Mouse (Mus musculus) hindbrain, embryonic 12.5 days (tissue): ENCODE measurements around the gene Ggcx. TPM values are rescaled to one million over a fixed set of nuclear protein-coding genes. Genes with fewer than 3 reads are reported as not detected.

ENCODE experiments used
- ATAC-seq: fragments of 200-750 bp; cut with Nextera tagmentation; 2 replicates; pipeline ENCODE4 v1.8.0; 2017; ENCODE audit warnings: moderate TSS enrichment; ENCODE audit not compliant: low FRiP score
- H3K27ac ChIP-seq: fragments of 300-500 bp; sonication (generic); 2 replicates; pipeline ENCODE4 v1.5.1; 2016; ENCODE audit warnings: mild to moderate bottlenecking
- H3K27me3 ChIP-seq: fragments of 300-500 bp; sonication (generic); 2 replicates; pipeline ENCODE4 v1.6.1; 2016; ENCODE audit warnings: mild to moderate bottlenecking
- H3K36me3 ChIP-seq: fragments of 300-500 bp; sonication (generic); 2 replicates; pipeline ENCODE4 v1.6.1; 2016; ENCODE audit warnings: mild to moderate bottlenecking
- H3K4me1 ChIP-seq: fragments of 300-500 bp; sonication (generic); 2 replicates; pipeline ENCODE4 v1.6.1; 2016
- H3K4me2 ChIP-seq: fragments of 300-500 bp; sonication (generic); replicated peaks from 2 replicates; pipeline ENCODE4 v1.6.1; 2016; ENCODE audit warnings: mild to moderate bottlenecking
- H3K4me3 ChIP-seq: fragments of 300-500 bp; sonication (generic); 2 replicates; pipeline ENCODE4 v1.5.1; 2016; ENCODE audit warnings: mild to moderate bottlenecking
- H3K9ac ChIP-seq: fragments of 300-500 bp; sonication (generic); 2 replicates; pipeline ENCODE4 v1.6.1; 2016; ENCODE audit warnings: mild to moderate bottlenecking, moderate library complexity
- H3K9me3 ChIP-seq: fragments of 300-500 bp; sonication (generic); replicated peaks from 2 replicates; pipeline ENCODE4 v1.6.1; 2016; ENCODE audit warnings: mild to moderate bottlenecking
- WGBS: fragments of 180-500 bp; shearing (Covaris S2); methylation state at CpG from one replicate; pipeline ENCODE4 v1.1.7; 2016; 5-methylcytosine and 5-hydroxymethylcytosine counted together
- polyA plus RNA-seq: library from polyadenylated mRNA; unstranded; fragments of >200 nt; fragmentation: Nextera tagmentation; extraction: Ambion mirVana; gene quantifications from 2 replicates; pipeline ENCODE4 v1.2.1, GENCODE M21; 2016

Gene Ggcx
- polyA plus RNA-seq, 1 experiment from 2014 or later, result 24.9 TPM

GRCm38 (mm10) chr6:72378510-72379234, 35.4 kb upstream of the Ggcx start:
- Histone ChIP-seq H3K4me3 (no peak overlapping the region), H3K27ac (no peak overlapping the region), H3K27me3 (peaks cover 32% of the 10 kb centered on the region), H3K9ac (no peak overlapping the region), H3K4me2 (no peak overlapping the region), H3K36me3 (no peaks in the 10 kb centered on the region), H3K4me1 (peaks cover 5% of the 10 kb centered on the region), H3K9me3 (no peaks in the 10 kb centered on the region)
- WGBS, result 90% methylated on average over 8 of the region's 8 CpGs
- no peak for ATAC-seq

- Histone ChIP-seq H3K4me2 (peak overlapping the region; percentile 64), H3K36me3 (no peaks in the 10 kb centered on the region), H3K4me1 (peaks cover 5% of the 10 kb centered on the region), H3K4me3 (peak overlapping the region; percentile 43), H3K27me3 (peaks cover 32% of the 10 kb centered on the region), H3K9ac (0 out of 2 replicates have a peak overlapping the region, but pooled peaks have one; percentile 58), H3K9me3 (no peaks in the 10 kb centered on the region), H3K27ac (no peak overlapping the region)
- ATAC-seq, result no peak
- 42% methylated on average over 7 of the region's 7 CpGs for WGBS
These were observed 34.6 kb upstream of the Ggcx start for GRCm38 (mm10) chr6:72379377-72380130.

GRCm38 (mm10) chr6:72380131-72380770, 33.9 kb upstream of the Ggcx start, which contains the start of gene Vamp5:
Gene Vamp5 (minus strand): TSS chr6:72380468.
- H3K4me3 ChIP-seq, result peak within 1 kb of the TSS; percentile 43
- H3K27ac ChIP-seq, result 0 out of 2 replicates have a peak within 1 kb of the TSS, but pooled peaks have one; percentile 19
- ATAC-seq, result peak; percentile 66; the same call in 1 of the 2 replicates
- H3K27me3 ChIP-seq, result peaks cover 32% of the 10 kb centered on the region
- H3K9me3 ChIP-seq, result no peaks in the 10 kb centered on the region
- WGBS, result 1% methylated on average over 48 of the region's 49 CpGs
- H3K9ac ChIP-seq, result peak within 1 kb of the TSS; percentile 58
- H3K36me3 ChIP-seq, result 0 out of 2 replicates have a peak, but pooled peaks cover 4% of the 10 kb centered on the region
- H3K4me1 ChIP-seq, result peaks cover 5% of the 10 kb centered on the region
- H3K4me2 ChIP-seq, result peak within 1 kb of the TSS; percentile 64

- Histone ChIP-seq H3K27ac (no peak overlapping the region), H3K4me1 (peaks cover 5% of the 10 kb centered on the region), H3K36me3 (0 out of 2 replicates have a peak, but pooled peaks cover 4% of the 10 kb centered on the region), H3K9ac (no peak overlapping the region), H3K4me3 (no peak overlapping the region), H3K27me3 (peaks cover 32% of the 10 kb centered on the region), H3K9me3 (no peaks in the 10 kb centered on the region), H3K4me2 (no peak overlapping the region)
- WGBS, result 86% methylated on average over 6 of the region's 6 CpGs
- ATAC-seq, result no peak
These were observed 31.6 kb upstream of the Ggcx start for GRCm38 (mm10) chr6:72382494-72382893.

- no peaks in the 10 kb centered on the region for H3K9me3 ChIP-seq
- H3K36me3 ChIP-seq, result 0 out of 2 replicates have a peak, but pooled peaks cover 4% of the 10 kb centered on the region
- no peak overlapping the region for H3K9ac ChIP-seq
- no peak overlapping the region for H3K4me2 ChIP-seq
- no peak overlapping the region for H3K27ac ChIP-seq
- no peak overlapping the region for H3K4me3 ChIP-seq
- no peak for ATAC-seq
- peaks cover 5% of the 10 kb centered on the region for H3K4me1 ChIP-seq
- WGBS, result 83% methylated on average over 6 of the region's 6 CpGs
- peaks cover 32% of the 10 kb centered on the region for H3K27me3 ChIP-seq
These were observed 30.8 kb upstream of the Ggcx start for GRCm38 (mm10) chr6:72383142-72383820.

GRCm38 (mm10) chr6:72383952-72384351, 30.2 kb upstream of the Ggcx start:
- peaks cover 29% of the 10 kb centered on the region for H3K27me3 ChIP-seq
- H3K27ac ChIP-seq, result no peak overlapping the region
- H3K4me3 ChIP-seq, result no peak overlapping the region
- 0 out of 2 replicates have a peak, but pooled peaks cover 4% of the 10 kb centered on the region for H3K36me3 ChIP-seq
- H3K9me3 ChIP-seq, result no peaks in the 10 kb centered on the region
- no peak overlapping the region for H3K9ac ChIP-seq
- no peak for ATAC-seq
- H3K4me2 ChIP-seq, result no peak overlapping the region
- H3K4me1 ChIP-seq, result peaks cover 5% of the 10 kb centered on the region
- 97% methylated on average over 7 of the region's 7 CpGs for WGBS

GRCm38 (mm10) chr6:72385258-72385657, 28.9 kb upstream of the Ggcx start:
- no peak overlapping the region for H3K27ac ChIP-seq
- peaks cover 11% of the 10 kb centered on the region for H3K4me1 ChIP-seq
- H3K4me2 ChIP-seq, result no peak overlapping the region
- no peaks in the 10 kb centered on the region for H3K9me3 ChIP-seq
- H3K36me3 ChIP-seq, result 0 out of 2 replicates have a peak, but pooled peaks cover 4% of the 10 kb centered on the region
- 88% methylated on average over 4 of the region's 4 CpGs for WGBS
- peaks cover 25% of the 10 kb centered on the region for H3K27me3 ChIP-seq
- H3K9ac ChIP-seq, result no peak overlapping the region
- no peak overlapping the region for H3K4me3 ChIP-seq
- no peak for ATAC-seq

- Histone ChIP-seq H3K9ac (no peak overlapping the region), H3K27me3 (peaks cover 21% of the 10 kb centered on the region), H3K4me1 (peaks cover 11% of the 10 kb centered on the region; the same call in 1 of the 2 replicates), H3K9me3 (no peaks in the 10 kb centered on the region), H3K27ac (no peak overlapping the region), H3K4me2 (no peak overlapping the region), H3K36me3 (0 out of 2 replicates have a peak, but pooled peaks cover 4% of the 10 kb centered on the region), H3K4me3 (no peak overlapping the region)
- ATAC-seq, result no peak
- 93% methylated on average over 2 of the region's 2 CpGs for WGBS
These were observed 27.5 kb upstream of the Ggcx start for GRCm38 (mm10) chr6:72386561-72386960.

GRCm38 (mm10) chr6:72387816-72388215, 26.3 kb upstream of the Ggcx start:
- Histone ChIP-seq H3K4me1 (peaks cover 11% of the 10 kb centered on the region; the same call in 1 of the 2 replicates), H3K4me3 (no peak overlapping the region), H3K9me3 (no peaks in the 10 kb centered on the region), H3K36me3 (0 out of 2 replicates have a peak, but pooled peaks cover 4% of the 10 kb centered on the region), H3K9ac (no peak overlapping the region), H3K4me2 (no peak overlapping the region), H3K27ac (no peak overlapping the region), H3K27me3 (peaks cover 19% of the 10 kb centered on the region)
- 75% methylated on average over 3 of the region's 3 CpGs for WGBS
- no peak for ATAC-seq

- H3K4me2 ChIP-seq, result no peak overlapping the region
- peaks cover 11% of the 10 kb centered on the region; the same call in 1 of the 2 replicates for H3K4me1 ChIP-seq
- H3K36me3 ChIP-seq, result 0 out of 2 replicates have a peak, but pooled peaks cover 4% of the 10 kb centered on the region
- ATAC-seq, result no peak
- no peak overlapping the region for H3K9ac ChIP-seq
- H3K27ac ChIP-seq, result no peak overlapping the region
- no peak overlapping the region for H3K4me3 ChIP-seq
- WGBS, result 69% methylated on average over 10 of the region's 10 CpGs
- peaks cover 19% of the 10 kb centered on the region for H3K27me3 ChIP-seq
- no peaks in the 10 kb centered on the region for H3K9me3 ChIP-seq
These were observed 25.8 kb upstream of the Ggcx start for GRCm38 (mm10) chr6:72388266-72388665.

GRCm38 (mm10) chr6:72388791-72389329, 25.2 kb upstream of the Ggcx start:
- H3K4me2 ChIP-seq, result no peak overlapping the region

More at GRCm38 (mm10) chr6:72388791-72389329, 25.2 kb upstream of the Ggcx start:
- H3K36me3 ChIP-seq, result 0 out of 2 replicates have a peak, but pooled peaks cover 4% of the 10 kb centered on the region
- peaks cover 19% of the 10 kb centered on the region for H3K27me3 ChIP-seq
- no peak overlapping the region for H3K4me3 ChIP-seq
- no peak overlapping the region for H3K27ac ChIP-seq
- no peak for ATAC-seq
- H3K4me1 ChIP-seq, result peaks cover 11% of the 10 kb centered on the region; the same call in 1 of the 2 replicates
- H3K9ac ChIP-seq, result no peak overlapping the region
- no peaks in the 10 kb centered on the region for H3K9me3 ChIP-seq
- 89% methylated on average over 6 of the region's 6 CpGs for WGBS
